ENCODE assay signal across 9 mouse cellular contexts in the genomic region with DNA sequence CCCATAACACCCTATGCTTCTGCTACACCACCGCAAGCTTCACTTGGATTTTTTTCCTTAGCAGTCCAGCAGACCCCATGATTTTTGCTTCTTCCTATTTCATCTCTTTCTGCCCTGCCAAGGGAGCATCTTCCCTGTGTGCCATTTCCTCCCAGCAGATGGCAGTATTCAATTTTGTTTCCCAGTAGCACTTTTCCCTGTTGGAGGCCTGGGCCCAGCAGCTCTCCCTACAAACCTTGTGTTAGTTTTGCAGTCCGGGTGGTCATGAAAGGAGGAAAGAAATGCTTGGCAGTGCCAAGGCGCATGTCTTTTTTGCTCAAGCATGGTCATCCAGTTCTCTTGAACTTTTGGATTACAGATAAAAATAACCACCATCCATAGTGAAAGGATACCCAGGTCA.
DNase-seq lines count a peak whose midpoint lies in the region; ATAC-seq and TF ChIP-seq lines count a peak whose summit lies in the region.
"Had no signal": no experiment of that assay in that cellular context is flagged by ENCODE, and none has a peak within 500 bp of the region (broad histone marks: within the 10 kb centered on the region; RNA-seq: fewer than 3 reads in every experiment).

No protein-coding gene starts in this region.

- H3K4me3 ChIP-seq in hindbrain, postnatal 0 days (ENCODE audit: low read length): no peak overlapping the region
- no peak overlapping the region for H3K4me3 ChIP-seq in hindbrain, embryonic 16.5 days (ENCODE audit: low read length)
- no peak overlapping the region for H3K4me3 ChIP-seq in hindbrain, embryonic 14.5 days (replicated peaks; ENCODE audit: low read length)
- H3K4me3 ChIP-seq: midbrain, embryonic 12.5 days had no signal

- TF ChIP-seq CTCF in hindbrain, postnatal 0 days (IDR thresholded peaks at IDR 0.05; ENCODE audit: low read depth): peak; percentile 42

- H3K9ac ChIP-seq in hindbrain, postnatal 0 days (replicated peaks; ENCODE audit: low read length): no peak overlapping the region
- no peak overlapping the region for H3K9ac ChIP-seq in hindbrain, embryonic 16.5 days (ENCODE audit: low read depth, low read length)
- H3K9ac ChIP-seq in hindbrain, embryonic 14.5 days: no peak overlapping the region
- H3K9ac ChIP-seq: midbrain, embryonic 12.5 days had no signal

- peak; percentile 46 for DNase-seq in hindbrain, postnatal 0 days (ENCODE audit: low spot score)
- peak; percentile 44 to 49 for DNase-seq in adrenal gland, adult 18-20 months (ENCODE audit: low spot score in 2 of 2)
- DNase-seq in frontal cortex, adult 2 months (ENCODE audit: extremely low spot score in 1 of 2, low spot score in 1 of 2): peak; percentile 13 to 75
- DNase-seq in layer of hippocampus, adult 18-20 months (ENCODE audit: low spot score in 2 of 2): peak; percentile 19 to 68
- DNase-seq in lung, postnatal 14 days: peak; percentile 63
- peak; percentile 21 for DNase-seq in urinary bladder, adult 2 months (ENCODE audit: low spot score)
- DNase-seq in hindbrain, embryonic 14.5 days (ENCODE audit: low spot score): no peak

- no peaks in the 10 kb centered on the region for H3K4me1 ChIP-seq in hindbrain, postnatal 0 days (ENCODE audit: insufficient read depth, low read length)
- H3K4me1 ChIP-seq in hindbrain, embryonic 16.5 days (ENCODE audit: control insufficient read depth, insufficient read depth, low read depth, low read length): no peaks in the 10 kb centered on the region
- no peaks in the 10 kb centered on the region for H3K4me1 ChIP-seq in hindbrain, embryonic 14.5 days (replicated peaks; ENCODE audit: control insufficient read depth, insufficient read depth, low read length)
- H3K4me1 ChIP-seq: midbrain, embryonic 12.5 days had no signal

- WGBS in hindbrain, postnatal 0 days: 74% methylated on average over 3 of the region's 3 CpGs
- 79% methylated on average over 3 of the region's 3 CpGs for WGBS in hindbrain, embryonic 16.5 days
- 79% methylated on average over 3 of the region's 3 CpGs for WGBS in hindbrain, embryonic 14.5 days

- H3K27me3 ChIP-seq in hindbrain, postnatal 0 days (ENCODE audit: insufficient read depth, low read length): no peaks in the 10 kb centered on the region
- H3K27me3 ChIP-seq in hindbrain, embryonic 16.5 days (replicated peaks; ENCODE audit: control insufficient read depth, insufficient read depth, low read length): no peaks in the 10 kb centered on the region
- no peaks in the 10 kb centered on the region for H3K27me3 ChIP-seq in hindbrain, embryonic 14.5 days (ENCODE audit: control insufficient read depth, insufficient read depth, low read length)

- no peak overlapping the region for H3K4me2 ChIP-seq in hindbrain, postnatal 0 days (ENCODE audit: low read depth, low read length)
- no peak overlapping the region for H3K4me2 ChIP-seq in hindbrain, embryonic 16.5 days (ENCODE audit: low read length)
- no peak overlapping the region for H3K4me2 ChIP-seq in hindbrain, embryonic 14.5 days (replicated peaks)
- H3K4me2 ChIP-seq: midbrain, embryonic 12.5 days had no signal

- H3K27ac ChIP-seq in hindbrain, postnatal 0 days: no peak overlapping the region
- no peak overlapping the region for H3K27ac ChIP-seq in hindbrain, embryonic 16.5 days (ENCODE audit: low read depth, low read length)
- H3K27ac ChIP-seq in hindbrain, embryonic 14.5 days: no peak overlapping the region
- H3K27ac ChIP-seq: midbrain, embryonic 12.5 days had no signal

- H3K36me3 ChIP-seq in hindbrain, postnatal 0 days (ENCODE audit: insufficient read depth, low read length): no peaks in the 10 kb centered on the region
- H3K36me3 ChIP-seq in hindbrain, embryonic 16.5 days (ENCODE audit: control insufficient read depth, insufficient read depth, low read length): no peaks in the 10 kb centered on the region
- no peaks in the 10 kb centered on the region for H3K36me3 ChIP-seq in hindbrain, embryonic 14.5 days (replicated peaks; ENCODE audit: control insufficient read depth, insufficient read depth)
- H3K36me3 ChIP-seq: midbrain, embryonic 12.5 days had no signal

- H3K9me3 ChIP-seq in hindbrain, postnatal 0 days (ENCODE audit: low read length): no peaks in the 10 kb centered on the region
- no peaks in the 10 kb centered on the region for H3K9me3 ChIP-seq in hindbrain, embryonic 16.5 days (ENCODE audit: control insufficient read depth, low read length)
- no peaks in the 10 kb centered on the region for H3K9me3 ChIP-seq in hindbrain, embryonic 14.5 days (ENCODE audit: control insufficient read depth, low read length)
- H3K9me3 ChIP-seq: midbrain, embryonic 12.5 days had no signal

- ATAC-seq in hindbrain, postnatal 0 days: no peak
- ATAC-seq in hindbrain, embryonic 16.5 days: no peak
- ATAC-seq in hindbrain, embryonic 14.5 days (ENCODE audit: low FRiP score): no peak
